Mouse (Mus musculus): ENCODE data around the gene B4gat1. TPM values are rescaled to one million over a fixed set of nuclear protein-coding genes. Genes with fewer than 3 reads are reported as not detected.
A peak's percentile ranks its signal among the peaks of the same experiment; 100 is the strongest.

B4gat1 gene
- polyA plus RNA-seq, 1 experiment, result 25.1 TPM

DNA sequence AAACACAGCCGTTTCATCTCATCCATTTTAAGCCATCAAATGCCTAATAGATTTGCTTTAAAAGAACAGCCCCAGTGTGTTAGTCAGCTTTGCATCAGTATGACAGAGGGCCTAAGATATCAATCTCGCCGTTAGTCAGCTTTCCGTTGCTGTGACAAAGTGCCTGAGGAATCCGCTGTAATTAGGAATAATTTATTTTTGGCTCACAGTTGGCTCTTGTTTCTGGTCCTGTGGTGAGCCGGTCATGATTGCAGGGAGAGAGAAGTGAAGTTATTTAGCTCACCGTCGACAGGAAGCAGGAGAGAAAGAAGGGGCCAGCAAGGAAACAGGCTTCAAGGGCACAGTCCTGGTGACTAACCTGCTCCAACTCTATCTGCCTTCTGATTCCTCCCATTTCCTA lies 25.5 kb upstream of the B4gat1 start:
- H3K4me1 ChIP-seq (replicated peaks; ENCODE audit: control insufficient read depth, insufficient read depth, low read length), result no peaks in the 10 kb centered on the region
- H3K27ac ChIP-seq (ENCODE audit: control insufficient read depth, insufficient read depth, low read length), result no peak overlapping the region
- no peaks in the 10 kb centered on the region for H3K36me3 ChIP-seq (ENCODE audit: control insufficient read depth, insufficient read depth, low read length)
- WGBS, result 44% methylated on average over 8 of the region's 8 CpGs
- no peaks in the 10 kb centered on the region for H3K27me3 ChIP-seq (ENCODE audit: control insufficient read depth, insufficient read depth, low read length)
- H3K4me3 ChIP-seq (ENCODE audit: control insufficient read depth, insufficient read depth, low read length), result no peak overlapping the region
- no peak for DNase-seq
- TF ChIP-seq POLR2A (IDR thresholded peaks at IDR 0.05; ENCODE audit: control insufficient read depth, extremely low read depth, insufficient read depth, low read length, poor library complexity) (no peak), CTCF (IDR thresholded peaks at IDR 0.05; ENCODE audit: borderline replicate concordance, control insufficient read depth, extremely low read depth, insufficient read depth, low read length, poor library complexity) (no peak)

DNA sequence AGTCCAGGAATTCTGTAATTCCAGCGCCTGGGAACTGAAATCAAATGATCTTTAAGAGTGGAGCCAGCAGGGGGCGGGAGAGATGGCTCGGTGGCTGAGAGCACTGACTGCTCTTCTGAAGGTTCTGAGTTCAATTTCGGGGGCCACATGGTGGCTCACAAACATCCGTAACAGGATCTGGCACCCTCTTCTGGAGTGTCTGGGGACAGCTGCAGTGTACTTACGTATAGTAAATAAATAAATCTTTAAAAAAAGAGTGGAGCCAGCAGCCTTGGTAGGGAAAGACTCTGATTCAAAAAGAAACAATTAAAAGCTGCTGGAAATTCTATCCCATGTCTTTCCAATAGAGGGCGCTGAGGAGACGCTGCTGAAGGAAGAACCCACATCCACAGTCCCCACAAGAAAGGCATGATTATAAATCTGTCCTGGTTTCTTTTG lies 23.6 kb upstream of the B4gat1 start:
- no peaks in the 10 kb centered on the region for H3K27me3 ChIP-seq (ENCODE audit: control insufficient read depth, insufficient read depth, low read length)
- H3K36me3 ChIP-seq (ENCODE audit: control insufficient read depth, insufficient read depth, low read length), result no peaks in the 10 kb centered on the region
- DNase-seq, result peak; percentile 13
- H3K4me1 ChIP-seq (replicated peaks; ENCODE audit: control insufficient read depth, insufficient read depth, low read length), result no peaks in the 10 kb centered on the region
- no peak overlapping the region for H3K27ac ChIP-seq (ENCODE audit: control insufficient read depth, insufficient read depth, low read length)
- 16% methylated on average over 8 of the region's 8 CpGs for WGBS
- H3K4me3 ChIP-seq (ENCODE audit: control insufficient read depth, insufficient read depth, low read length), result no peak overlapping the region
- TF ChIP-seq CTCF (IDR thresholded peaks at IDR 0.05; ENCODE audit: borderline replicate concordance, control insufficient read depth, extremely low read depth, insufficient read depth, low read length, poor library complexity) (no peak), POLR2A (IDR thresholded peaks at IDR 0.05; ENCODE audit: control insufficient read depth, extremely low read depth, insufficient read depth, low read length, poor library complexity) (no peak)

DNA sequence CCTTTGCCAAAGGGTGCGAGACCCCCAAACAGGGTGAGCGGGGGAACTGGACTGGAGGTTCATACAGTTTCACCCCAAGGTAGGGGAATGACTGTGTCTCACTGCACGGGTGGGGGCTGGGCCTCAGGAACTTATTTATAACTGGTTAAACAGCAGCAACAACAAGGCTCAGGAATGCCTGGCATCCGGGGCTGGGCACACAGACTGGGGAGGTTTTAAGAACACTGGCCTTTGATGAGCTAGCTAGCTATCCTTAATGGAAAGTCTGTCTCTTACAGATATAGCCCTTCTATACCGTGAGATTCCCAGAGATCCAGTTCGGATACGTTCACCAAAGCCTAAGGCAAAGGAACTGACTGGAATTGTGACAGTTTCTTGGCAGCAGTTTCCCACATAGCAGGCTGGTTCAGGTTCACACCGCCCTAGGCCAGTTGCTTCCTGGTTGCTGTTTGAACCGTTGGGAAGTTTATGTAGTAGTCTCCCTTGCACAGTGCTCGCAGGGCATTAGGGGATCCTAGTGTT lies 22.3 kb upstream of the B4gat1 start:
- TF ChIP-seq POLR2A (IDR thresholded peaks at IDR 0.05; ENCODE audit: control insufficient read depth, extremely low read depth, insufficient read depth, low read length, poor library complexity) (no peak), CTCF (IDR thresholded peaks at IDR 0.05; ENCODE audit: borderline replicate concordance, control insufficient read depth, extremely low read depth, insufficient read depth, low read length, poor library complexity) (no peak)
- Histone ChIP-seq H3K36me3 (ENCODE audit: control insufficient read depth, insufficient read depth, low read length) (no peaks in the 10 kb centered on the region), H3K4me1 (replicated peaks; ENCODE audit: control insufficient read depth, insufficient read depth, low read length) (no peaks in the 10 kb centered on the region), H3K4me3 (ENCODE audit: control insufficient read depth, insufficient read depth, low read length) (no peak overlapping the region), H3K27ac (ENCODE audit: control insufficient read depth, insufficient read depth, low read length) (no peak overlapping the region), H3K27me3 (ENCODE audit: control insufficient read depth, insufficient read depth, low read length) (no peaks in the 10 kb centered on the region)
- no peak for DNase-seq
- WGBS, result 50% methylated on average over 10 of the region's 10 CpGs

DNA sequence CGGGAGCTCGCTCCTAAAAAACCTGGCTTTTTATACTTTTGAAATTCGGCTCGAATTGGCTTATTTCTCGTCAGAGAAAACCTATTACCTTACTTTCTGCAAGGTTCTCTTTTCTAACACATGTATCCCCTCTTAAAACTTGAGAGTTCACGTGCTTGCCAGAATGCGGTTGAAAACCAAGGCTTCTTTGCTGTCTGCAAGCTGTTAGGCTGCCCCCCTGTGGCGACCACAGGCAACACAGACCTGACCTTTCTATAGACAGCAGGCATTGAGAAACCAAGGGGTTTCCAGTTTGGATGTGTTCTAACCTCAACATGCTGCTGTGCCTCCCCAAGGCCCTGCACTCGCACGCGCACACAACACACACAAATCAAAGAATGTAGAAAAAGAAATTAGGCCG lies 21.8 kb upstream of the B4gat1 start:
- 28% methylated on average over 12 of the region's 12 CpGs for WGBS
- no peaks in the 10 kb centered on the region for H3K36me3 ChIP-seq (ENCODE audit: control insufficient read depth, insufficient read depth, low read length)
- no peak overlapping the region for H3K4me3 ChIP-seq (ENCODE audit: control insufficient read depth, insufficient read depth, low read length)
- no peak for TF ChIP-seq POLR2A (IDR thresholded peaks at IDR 0.05; ENCODE audit: control insufficient read depth, extremely low read depth, insufficient read depth, low read length, poor library complexity)
- TF ChIP-seq CTCF (IDR thresholded peaks at IDR 0.05; ENCODE audit: borderline replicate concordance, control insufficient read depth, extremely low read depth, insufficient read depth, low read length, poor library complexity), result peak; percentile 70; the same call in 1 of the 2 replicates
- peak; percentile 77 for DNase-seq
- no peaks in the 10 kb centered on the region for H3K27me3 ChIP-seq (ENCODE audit: control insufficient read depth, insufficient read depth, low read length)
- H3K27ac ChIP-seq (ENCODE audit: control insufficient read depth, insufficient read depth, low read length), result no peak overlapping the region
- no peaks in the 10 kb centered on the region for H3K4me1 ChIP-seq (replicated peaks; ENCODE audit: control insufficient read depth, insufficient read depth, low read length)

DNA sequence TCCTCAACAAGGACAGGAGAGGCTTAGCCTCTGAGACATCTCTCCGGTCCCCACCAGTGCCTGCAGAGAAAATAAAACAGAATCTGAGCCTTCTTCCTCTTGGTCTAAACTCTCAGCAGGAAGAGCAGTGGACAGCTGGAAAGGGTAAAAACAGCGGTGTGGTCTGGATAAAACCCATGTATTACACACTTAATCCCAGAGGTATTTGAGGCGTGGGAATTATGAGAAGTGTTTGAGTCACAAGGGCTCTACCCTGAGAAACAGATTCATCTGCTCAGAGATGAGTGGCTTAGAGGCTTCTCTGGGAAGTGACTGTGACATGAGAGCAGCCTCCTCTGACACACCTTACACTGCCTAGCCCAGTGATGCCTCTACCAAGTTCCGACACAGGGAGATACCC lies 21.0 kb upstream of the B4gat1 start:
- Histone ChIP-seq H3K4me1 (replicated peaks; ENCODE audit: control insufficient read depth, insufficient read depth, low read length) (no peaks in the 10 kb centered on the region), H3K27ac (ENCODE audit: control insufficient read depth, insufficient read depth, low read length) (no peak overlapping the region), H3K36me3 (ENCODE audit: control insufficient read depth, insufficient read depth, low read length) (no peaks in the 10 kb centered on the region), H3K27me3 (ENCODE audit: control insufficient read depth, insufficient read depth, low read length) (no peaks in the 10 kb centered on the region), H3K4me3 (ENCODE audit: control insufficient read depth, insufficient read depth, low read length) (no peak overlapping the region)
- WGBS, result 96% methylated on average over 4 of the region's 4 CpGs
- no peak for TF ChIP-seq POLR2A (IDR thresholded peaks at IDR 0.05; ENCODE audit: control insufficient read depth, extremely low read depth, insufficient read depth, low read length, poor library complexity)
- no peak for TF ChIP-seq CTCF (IDR thresholded peaks at IDR 0.05; ENCODE audit: borderline replicate concordance, control insufficient read depth, extremely low read depth, insufficient read depth, low read length, poor library complexity)
- no peak for DNase-seq

DNA sequence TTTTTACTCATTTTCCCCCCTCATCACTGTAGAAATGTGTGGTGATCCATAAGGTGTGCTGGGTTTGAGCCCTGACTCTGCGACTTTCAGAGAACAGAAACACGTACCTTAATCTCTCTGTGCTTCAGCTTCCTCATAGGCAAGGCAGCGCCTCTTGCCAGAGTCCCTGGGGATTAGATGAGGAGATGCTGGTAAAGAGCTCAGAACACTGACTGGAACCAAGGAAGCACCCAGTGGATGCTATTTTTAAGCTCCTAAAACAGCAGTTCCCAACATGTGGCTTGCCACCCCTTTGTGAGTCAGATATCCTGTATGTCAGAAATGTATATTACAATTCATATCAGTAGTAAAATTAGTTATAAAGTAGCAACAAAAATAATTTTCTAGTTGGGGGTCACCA lies 20.4 kb upstream of the B4gat1 start:
- Histone ChIP-seq H3K4me3 (ENCODE audit: control insufficient read depth, insufficient read depth, low read length) (no peak overlapping the region), H3K36me3 (ENCODE audit: control insufficient read depth, insufficient read depth, low read length) (no peaks in the 10 kb centered on the region), H3K27ac (ENCODE audit: control insufficient read depth, insufficient read depth, low read length) (no peak overlapping the region), H3K27me3 (ENCODE audit: control insufficient read depth, insufficient read depth, low read length) (no peaks in the 10 kb centered on the region), H3K4me1 (replicated peaks; ENCODE audit: control insufficient read depth, insufficient read depth, low read length) (peaks cover under 1% of the 10 kb centered on the region)
- no peak for TF ChIP-seq CTCF (IDR thresholded peaks at IDR 0.05; ENCODE audit: borderline replicate concordance, control insufficient read depth, extremely low read depth, insufficient read depth, low read length, poor library complexity)
- no peak for TF ChIP-seq POLR2A (IDR thresholded peaks at IDR 0.05; ENCODE audit: control insufficient read depth, extremely low read depth, insufficient read depth, low read length, poor library complexity)
- DNase-seq, result no peak
- 96% methylated on average over 3 of the region's 3 CpGs for WGBS

DNA sequence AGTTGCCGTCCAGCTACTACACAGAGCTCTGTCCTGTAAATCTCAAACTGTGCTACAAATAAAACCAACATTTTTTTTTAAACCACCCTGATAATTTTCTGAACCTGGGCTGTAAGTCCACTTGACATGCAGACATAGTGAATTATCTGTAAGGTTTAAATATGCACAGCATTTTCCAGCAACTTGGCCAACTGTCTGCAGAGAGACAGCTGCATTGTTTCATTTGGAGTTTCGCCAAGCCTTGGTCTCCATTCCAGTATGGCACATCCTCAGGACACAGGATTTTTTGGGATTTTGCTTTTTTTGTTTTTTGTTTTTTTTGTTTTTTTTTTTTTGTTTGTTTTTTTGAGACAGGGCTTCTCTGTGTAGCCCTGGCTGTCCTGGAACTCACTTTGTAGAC lies 17.2 kb upstream of the B4gat1 start:
- H3K27me3 ChIP-seq (ENCODE audit: control insufficient read depth, insufficient read depth, low read length), result no peaks in the 10 kb centered on the region
- H3K27ac ChIP-seq (ENCODE audit: control insufficient read depth, insufficient read depth, low read length), result no peak overlapping the region
- TF ChIP-seq POLR2A (IDR thresholded peaks at IDR 0.05; ENCODE audit: control insufficient read depth, extremely low read depth, insufficient read depth, low read length, poor library complexity) (no peak), CTCF (IDR thresholded peaks at IDR 0.05; ENCODE audit: borderline replicate concordance, control insufficient read depth, extremely low read depth, insufficient read depth, low read length, poor library complexity) (no peak)
- DNase-seq, result no peak
- no peaks in the 10 kb centered on the region for H3K36me3 ChIP-seq (ENCODE audit: control insufficient read depth, insufficient read depth, low read length)
- peaks cover 9% of the 10 kb centered on the region for H3K4me1 ChIP-seq (replicated peaks; ENCODE audit: control insufficient read depth, insufficient read depth, low read length)
- H3K4me3 ChIP-seq (ENCODE audit: control insufficient read depth, insufficient read depth, low read length), result no peak overlapping the region
- WGBS, result 96% methylated on average over 2 of the region's 2 CpGs

All from thymus, adult 2 months (tissue).